Mouse (Mus musculus) spleen, adult 2 months (tissue): Measurements from ENCODE around the gene Tasp1. TPM values are rescaled to one million over a fixed set of nuclear protein-coding genes. Genes with fewer than 3 reads are reported as not detected.

Experiments
- DNase-seq, 2 experiments: peaks; one replicate each; pipeline versions ENCODE4 v3.0.0 to v3.0.0-alpha.2; 2012 to 2021; ENCODE audit warnings: low spot score in 2 of 2, low read depth in 1 of 2
- H3K27ac ChIP-seq: fragments of 200-500 bp; 2 replicates; pipeline ENCODE4 v1.5.1; 2012; ENCODE audit warnings: low read length, inconsistent platforms; ENCODE audit not compliant: insufficient read depth
- H3K27me3 ChIP-seq: fragments of 200-500 bp; 2 replicates; pipeline ENCODE4 v1.6.1; 2012; ENCODE audit warnings: mild to moderate bottlenecking, moderate library complexity, low read length, inconsistent platforms; ENCODE audit not compliant: control insufficient read depth, insufficient read depth
- H3K36me3 ChIP-seq: fragments of 200-500 bp; 2 replicates; pipeline ENCODE4 v1.6.1; 2012; ENCODE audit warnings: mild to moderate bottlenecking, low read length, inconsistent platforms; ENCODE audit not compliant: control insufficient read depth, insufficient read depth
- H3K4me1 ChIP-seq: fragments of 200-500 bp; 2 replicates; pipeline ENCODE4 v1.6.1; 2011; ENCODE audit warnings: inconsistent platforms; ENCODE audit not compliant: control insufficient read depth, insufficient read depth, insufficient read length
- H3K4me3 ChIP-seq: fragments of 200-500 bp; 2 replicates; pipeline ENCODE4 v1.5.1; 2011; ENCODE audit warnings: mild to moderate bottlenecking, inconsistent platforms; ENCODE audit not compliant: insufficient read depth, insufficient read length; ENCODE audit errors: extremely low read depth
- CTCF ChIP-seq: fragments of 200-500 bp; IDR thresholded peaks from 2 replicates; pipeline ENCODE4 v1.5.1; 2011; ENCODE audit warnings: mild to moderate bottlenecking, inconsistent platforms; ENCODE audit not compliant: insufficient read depth, insufficient read length, insufficient replicate concordance; ENCODE audit errors: extremely low read depth
- POLR2A ChIP-seq: fragments of 200-500 bp; IDR thresholded peaks from 2 replicates; pipeline ENCODE4 v1.6.1; 2011; ENCODE audit warnings: low read depth, low read length, inconsistent platforms
- WGBS: fragments of 180-500 bp; shearing (Covaris S2); methylation state at CpG from one replicate; pipeline ENCODE4 v1.1.7; 2018; 5-methylcytosine and 5-hydroxymethylcytosine counted together
- polyA plus RNA-seq: library from polyadenylated mRNA; depleted of rRNA; stranded (reverse); fragments of >200 nt; gene quantifications from 2 replicates; pipeline ENCODE4 v1.2.3, GENCODE M21; 2012; rRNA removed

The Tasp1 gene
- polyA plus RNA-seq, 1 experiment = 2.1 TPM

DNA sequence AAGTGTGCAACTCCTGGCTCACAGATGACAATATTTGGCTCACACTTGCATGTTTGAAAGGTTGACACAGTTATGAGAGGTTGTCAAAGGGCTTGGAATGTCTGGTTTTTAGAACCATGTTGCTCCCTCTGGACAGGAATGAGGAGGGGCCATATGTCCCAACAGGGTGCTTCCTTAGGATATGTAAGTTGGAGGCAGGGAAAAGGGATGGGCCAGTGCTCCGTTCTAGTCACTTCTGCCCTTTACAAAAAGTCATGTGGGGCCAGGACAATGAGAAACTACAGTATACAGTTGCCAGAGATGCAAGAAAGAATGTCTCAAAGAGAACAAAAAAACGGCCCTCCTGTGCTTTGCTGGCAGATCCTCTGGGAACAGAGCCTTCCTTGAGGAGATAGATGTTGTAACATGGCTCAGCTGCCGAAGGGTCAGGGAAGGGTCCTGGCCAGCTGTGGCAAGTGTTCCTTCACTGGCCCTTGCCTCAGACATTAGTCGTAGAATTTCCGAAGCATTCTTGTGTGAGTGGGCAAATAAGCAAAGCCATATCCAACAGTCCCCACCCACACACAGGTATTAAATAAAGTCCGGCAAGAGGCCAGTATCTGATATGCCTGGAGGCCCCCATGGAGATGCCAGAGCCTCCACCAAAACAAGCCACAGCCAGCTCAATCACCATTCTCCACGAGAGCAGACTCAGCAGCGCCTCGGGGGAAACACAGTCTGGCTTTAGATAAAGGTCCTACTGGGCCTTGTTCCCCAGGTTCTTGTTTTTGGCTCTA is 274.1 kb downstream of the Tasp1 start:
- Histone ChIP-seq H3K27ac (no peak overlapping the region), H3K4me3 (no peak overlapping the region), H3K36me3 (no peaks in the 10 kb centered on the region), H3K27me3 (no peaks in the 10 kb centered on the region), H3K4me1 (no peaks in the 10 kb centered on the region)
- 86% methylated on average over 9 of the region's 9 CpGs for WGBS
- no peak for DNase-seq
- TF ChIP-seq POLR2A (no peak), CTCF (no peak)

GRCm38 (mm10) chr2:139788658-139789057 is 277.9 kb downstream of the Tasp1 start:
- no peak overlapping the region for H3K27ac ChIP-seq
- 85% methylated on average over 4 of the region's 4 CpGs for WGBS

GRCm38 (mm10) chr2:139784946-139785345 is 281.7 kb downstream of the Tasp1 start:
- Histone ChIP-seq H3K4me3 (no peak overlapping the region), H3K27ac (no peak overlapping the region), H3K36me3 (no peaks in the 10 kb centered on the region), H3K27me3 (no peaks in the 10 kb centered on the region), H3K4me1 (no peaks in the 10 kb centered on the region)
- no peak for DNase-seq
- 90% methylated on average over 2 of the region's 2 CpGs for WGBS
- TF ChIP-seq POLR2A = no peak
- no peak for TF ChIP-seq CTCF

More at GRCm38 (mm10) chr2:139788658-139789057, 277.9 kb downstream of the Tasp1 start:
- TF ChIP-seq CTCF (no peak), POLR2A (no peak)
- no peaks in the 10 kb centered on the region for H3K4me1 ChIP-seq
- no peaks in the 10 kb centered on the region for H3K36me3 ChIP-seq
- no peaks in the 10 kb centered on the region for H3K27me3 ChIP-seq
- DNase-seq = no peak
- H3K4me3 ChIP-seq = no peak overlapping the region

GRCm38 (mm10) chr2:139784465-139784864 is 282.1 kb downstream of the Tasp1 start:
- Histone ChIP-seq H3K36me3 (no peaks in the 10 kb centered on the region), H3K4me3 (no peak overlapping the region), H3K4me1 (no peaks in the 10 kb centered on the region), H3K27ac (no peak overlapping the region), H3K27me3 (no peaks in the 10 kb centered on the region)
- no peak for DNase-seq
- 74% methylated on average over 1 of the region's 1 CpGs for WGBS
- TF ChIP-seq CTCF (no peak), POLR2A (no peak)

Other genes starting within 250 kb of the Tasp1 start
- not detected in 2 replicates for gene Gm17374, start 85.2 kb upstream of the Tasp1 start, polyA plus RNA-seq
- 0.39 and 0.54 TPM in 2 replicates for gene Esf1, start 103.8 kb upstream of the Tasp1 start, polyA plus RNA-seq
- gene Ndufaf5, start 103.8 kb upstream of the Tasp1 start, polyA plus RNA-seq = 1.8 and 3.2 TPM in 2 replicates